19 mouse cellular contexts compared by ENCODE assay signal in the genomic region with DNA sequence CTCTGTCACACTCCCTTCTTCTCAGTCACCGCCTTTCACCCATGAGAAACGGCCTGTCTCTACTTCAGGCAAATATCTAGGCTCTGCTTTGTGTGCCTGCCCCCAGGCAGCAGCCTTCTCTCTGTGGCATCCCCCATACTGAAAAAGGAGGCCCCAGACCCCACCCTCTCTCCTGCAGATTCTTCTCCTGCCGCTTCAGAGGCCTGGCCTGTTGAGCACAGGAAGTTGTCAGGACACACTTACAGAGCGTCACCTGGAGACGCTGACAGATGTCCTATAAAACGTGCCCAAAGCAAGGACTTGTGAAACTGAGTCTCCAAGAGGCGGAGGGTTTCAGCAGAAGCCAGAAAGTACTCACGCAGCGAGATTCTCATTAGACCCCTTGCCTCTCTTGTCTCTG. TPM values are rescaled to one million over a fixed set of nuclear protein-coding genes. Genes with fewer than 3 reads are reported as not detected.
A peak's percentile ranks its signal among the peaks of the same experiment; 100 is the strongest.
DNase-seq lines count a peak whose midpoint lies in the region; ATAC-seq and TF ChIP-seq lines count a peak whose summit lies in the region.
"Had no signal": no experiment of that assay in that cellular context is flagged by ENCODE, and none has a peak within 500 bp of the region (broad histone marks: within the 10 kb centered on the region; RNA-seq: fewer than 3 reads in every experiment).

No protein-coding gene starts in this region.

- no peaks in the 10 kb centered on the region for H3K27me3 ChIP-seq in heart, embryonic 10.5 days (ENCODE audit: insufficient read depth, poor library complexity, severe bottlenecking)
- no peaks in the 10 kb centered on the region for H3K27me3 ChIP-seq in midbrain, embryonic 10.5 days (ENCODE audit: low read depth, poor library complexity, severe bottlenecking)
- H3K27me3 ChIP-seq in midbrain, postnatal 0 days (ENCODE audit: insufficient read depth, low read length), result no peaks in the 10 kb centered on the region
- peaks cover 8% of the 10 kb centered on the region; the same call in 1 of the 2 replicates for H3K27me3 ChIP-seq in limb, embryonic 13.5 days
- H3K27me3 ChIP-seq: CH12.LX; embryonic facial prominence, embryonic 13.5 days; heart, embryonic 13.5 days; hindbrain, embryonic 13.5 days had no signal

- 38% methylated on average over 9 of the region's 9 CpGs for WGBS in heart, embryonic 10.5 days
- WGBS in midbrain, embryonic 10.5 days, result 75% methylated on average over 9 of the region's 9 CpGs
- 69% methylated on average over 9 of the region's 9 CpGs for WGBS in midbrain, postnatal 0 days
- WGBS in limb, embryonic 13.5 days, result 30% methylated on average over 9 of the region's 9 CpGs

- peaks cover 31% of the 10 kb centered on the region for H3K4me1 ChIP-seq in heart, embryonic 10.5 days
- H3K4me1 ChIP-seq in midbrain, embryonic 10.5 days, result peaks cover 34% of the 10 kb centered on the region
- peaks cover 5% of the 10 kb centered on the region; the same call in 1 of the 2 replicates for H3K4me1 ChIP-seq in midbrain, postnatal 0 days (ENCODE audit: insufficient read depth, low read length)
- H3K4me1 ChIP-seq in limb, embryonic 13.5 days, result peaks cover 26% of the 10 kb centered on the region

- H3K9ac ChIP-seq in midbrain, postnatal 0 days (replicated peaks; ENCODE audit: low read length, poor library complexity, severe bottlenecking), result no peak overlapping the region
- no peak overlapping the region for H3K9ac ChIP-seq in limb, embryonic 13.5 days
- H3K9ac ChIP-seq: embryonic facial prominence, embryonic 13.5 days; heart, embryonic 13.5 days; hindbrain, embryonic 13.5 days had no signal

- peak overlapping the region; percentile 66 for H3K27ac ChIP-seq in heart, embryonic 10.5 days
- peak overlapping the region; percentile 17; the same call in 1 of the 2 replicates for H3K27ac ChIP-seq in midbrain, embryonic 10.5 days (replicated peaks)
- no peak overlapping the region for H3K27ac ChIP-seq in midbrain, postnatal 0 days (ENCODE audit: low read depth, low read length)
- 0 out of 2 replicates have a peak overlapping the region, but pooled peaks have one; percentile 4 for H3K27ac ChIP-seq in limb, embryonic 13.5 days
- H3K27ac ChIP-seq: embryonic facial prominence, embryonic 13.5 days; heart, adult 2 months; heart, embryonic 13.5 days; hindbrain, embryonic 13.5 days had no signal

- DNase-seq in heart, embryonic 10.5 days (ENCODE audit: low spot score), result peak; percentile 73
- no peak for DNase-seq in heart, postnatal 36 days
- no peak for DNase-seq in midbrain, embryonic 10.5 days (ENCODE audit: low spot score)
- no peak for DNase-seq in midbrain, postnatal 0 days (ENCODE audit: low spot score)
- peak; percentile 25 for DNase-seq in R1 (ENCODE audit: low read depth, low spot score)
- no peak for DNase-seq in frontal cortex, postnatal 14 days (ENCODE audit: low spot score in 2 of 2)
- DNase-seq: adrenal gland, postnatal 10 days; cerebellum, adult 11 months; cerebellum, adult 8-10 months; cerebellum, postnatal 14 days; heart, adult 2 months; heart, postnatal 4 days had no signal

- no peak for TF ChIP-seq CTCF in midbrain, postnatal 0 days (IDR thresholded peaks at IDR 0.05)

- no peak overlapping the region for H3K4me3 ChIP-seq in heart, embryonic 10.5 days
- no peak overlapping the region for H3K4me3 ChIP-seq in midbrain, embryonic 10.5 days
- H3K4me3 ChIP-seq in midbrain, postnatal 0 days (ENCODE audit: low read depth, low read length), result no peak overlapping the region
- no peak overlapping the region for H3K4me3 ChIP-seq in limb, embryonic 13.5 days
- H3K4me3 ChIP-seq: embryonic facial prominence, embryonic 13.5 days; heart, adult 2 months; heart, embryonic 13.5 days; hindbrain, embryonic 13.5 days had no signal

- H3K36me3 ChIP-seq in heart, embryonic 10.5 days, result no peaks in the 10 kb centered on the region
- H3K36me3 ChIP-seq in midbrain, embryonic 10.5 days, result no peaks in the 10 kb centered on the region
- H3K36me3 ChIP-seq in midbrain, postnatal 0 days (ENCODE audit: insufficient read depth, low read length), result no peaks in the 10 kb centered on the region
- no peaks in the 10 kb centered on the region for H3K36me3 ChIP-seq in limb, embryonic 13.5 days
- H3K36me3 ChIP-seq: embryonic facial prominence, embryonic 13.5 days; heart, embryonic 13.5 days; hindbrain, embryonic 13.5 days had no signal

- no peak overlapping the region for H3K4me2 ChIP-seq in midbrain, postnatal 0 days (ENCODE audit: low read depth, low read length, poor library complexity, severe bottlenecking)
- no peak overlapping the region for H3K4me2 ChIP-seq in limb, embryonic 13.5 days (replicated peaks)
- H3K4me2 ChIP-seq: embryonic facial prominence, embryonic 13.5 days; heart, embryonic 13.5 days; hindbrain, embryonic 13.5 days had no signal

- H3K9me3 ChIP-seq in heart, embryonic 10.5 days, result no peaks in the 10 kb centered on the region
- no peaks in the 10 kb centered on the region for H3K9me3 ChIP-seq in midbrain, embryonic 10.5 days (replicated peaks)
- no peaks in the 10 kb centered on the region for H3K9me3 ChIP-seq in midbrain, postnatal 0 days (ENCODE audit: low read length)
- no peaks in the 10 kb centered on the region for H3K9me3 ChIP-seq in limb, embryonic 13.5 days
- H3K9me3 ChIP-seq: embryonic facial prominence, embryonic 13.5 days; heart, embryonic 13.5 days; hindbrain, embryonic 13.5 days had no signal

- intact Hi-C loops in heart, postnatal 36 days (cut with DNase I), result no loop called here

- ATAC-seq in midbrain, postnatal 0 days (ENCODE audit: low FRiP score), result no peak
- no peak for ATAC-seq in limb, embryonic 13.5 days (ENCODE audit: low FRiP score, low read depth)
- ATAC-seq: forebrain, embryonic 14.5 days; intestine, postnatal 0 days had no signal

RNA-seq across cellular contexts. Expression of gene Amigo2, which starts 33.7 kb away (rescaled TPM):
- 3.2 and 4.6 TPM in 2 replicates for polyA plus RNA-seq in heart, embryonic 10.5 days (2016; fragmentation: Nextera tagmentation; extraction: Ambion mirVana)
- 1 to 10 TPM; 4.9 to 6.0 TPM for total RNA-seq in heart, postnatal 36 days (2021)
- 4.3 and 4.4 TPM in 2 replicates for polyA plus RNA-seq in midbrain, embryonic 10.5 days (2016; fragmentation: Nextera tagmentation; extraction: Ambion mirVana)
- total RNA-seq in midbrain, postnatal 0 days (2014; rRNA removed), result 21.8 and 22.4 TPM in 2 replicates
- 17.4 and 20.1 TPM in 2 replicates for polyA plus RNA-seq in midbrain, postnatal 0 days (2015; fragmentation: Nextera tagmentation; extraction: Ambion mirVana)
- 6.3 and 6.7 TPM in 2 replicates for polyA plus RNA-seq in limb, embryonic 13.5 days (2015; fragmentation: Nextera tagmentation; extraction: Ambion mirVana)

RNA-seq across cellular contexts. Expression of gene Pced1b, which starts 33.9 kb away (rescaled TPM):
- 2.3 and 2.4 TPM in 2 replicates for polyA plus RNA-seq in heart, embryonic 10.5 days (2016; fragmentation: Nextera tagmentation; extraction: Ambion mirVana)
- 1 to 10 TPM; 2.9 to 4.2 TPM for total RNA-seq in heart, postnatal 36 days (2021)
- 4.6 and 4.9 TPM in 2 replicates for polyA plus RNA-seq in midbrain, embryonic 10.5 days (2016; fragmentation: Nextera tagmentation; extraction: Ambion mirVana)
- 8.8 and 10.4 TPM in 2 replicates for total RNA-seq in midbrain, postnatal 0 days (2014; rRNA removed)
- 7.0 and 8.1 TPM in 2 replicates for polyA plus RNA-seq in midbrain, postnatal 0 days (2015; fragmentation: Nextera tagmentation; extraction: Ambion mirVana)
- 2.9 and 4.0 TPM in 2 replicates for polyA plus RNA-seq in limb, embryonic 13.5 days (2015; fragmentation: Nextera tagmentation; extraction: Ambion mirVana)

Comparison
In these comparisons a context has a peak if more than half of its experiments do, and no peak if none do; other contexts are left out.
1. DNase-seq: peak in heart, embryonic 10.5 days (single experiment) and R1 (single experiment); none in heart, postnatal 36 days (0 of 2), midbrain, embryonic 10.5 days (single experiment), midbrain, postnatal 0 days (single experiment) and frontal cortex, postnatal 14 days (0 of 2).